Mouse (Mus musculus) heart, postnatal 14 days (tissue): ENCODE data around the gene Kmo. TPM values are rescaled to one million over a fixed set of nuclear protein-coding genes. Genes with fewer than 3 reads are reported as not detected.

Source experiments
- DNase-seq, 2 experiments: peaks; one replicate each; pipeline ENCODE4 v3.0.0; 2021 to 2022
- intact Hi-C: fragments of 180-260 bp; cut with DNase I; formaldehyde crosslinking; loops from one replicate; pipeline ENCODE4 v1.15.1; 2025
- total RNA-seq, 2 experiments: library from RNA; stranded (reverse); gene quantifications; 2 replicates each; pipeline ENCODE4 v1.2.3; 2021

Gene Kmo
- total RNA-seq, 2 experiments from 2014 or later, result 0.26 to 0.34 TPM

GRCm38 (mm10) chr1:175630345-175630744, 10.2 kb downstream of the Kmo start:
- intact Hi-C loops, result no loop called here
- no peak for DNase-seq

- DNase-seq, result no peak
- intact Hi-C loops, result no loop called here
Measured at GRCm38 (mm10) chr1:175631080-175631479, 10.9 kb downstream of the Kmo start.

GRCm38 (mm10) chr1:175631721-175632221, 11.6 kb downstream of the Kmo start:
- intact Hi-C loops, result no loop called here
- DNase-seq, result no peak

- intact Hi-C loops, result no loop called here
- no peak for DNase-seq
Measured at GRCm38 (mm10) chr1:175632470-175632869, 12.3 kb downstream of the Kmo start.

- intact Hi-C loops, result no loop called here
- DNase-seq, result no peak
Measured at GRCm38 (mm10) chr1:175637677-175638076, 17.5 kb downstream of the Kmo start.

- DNase-seq, result no peak
- intact Hi-C loops, result no loop called here
Measured at GRCm38 (mm10) chr1:175639072-175639471, 18.9 kb downstream of the Kmo start.

- intact Hi-C loops, result no loop called here
Measured at GRCm38 (mm10) chr1:175640435-175641150, 20.4 kb downstream of the Kmo start.

GRCm38 (mm10) chr1:175643496-175644265, 23.5 kb downstream of the Kmo start:
- intact Hi-C loops, result no loop called here
- DNase-seq, result no peak

More at GRCm38 (mm10) chr1:175640435-175641150, 20.4 kb downstream of the Kmo start:
- no peak for DNase-seq

- intact Hi-C loops, result no loop called here
- DNase-seq, result no peak
Measured at GRCm38 (mm10) chr1:175646952-175647351, 26.8 kb downstream of the Kmo start.

GRCm38 (mm10) chr1:175648615-175649014, 28.4 kb downstream of the Kmo start:
- intact Hi-C loops, result no loop called here

GRCm38 (mm10) chr1:175659900-175660299, 39.7 kb downstream of the Kmo start:
- intact Hi-C loops, result no loop called here
- no peak for DNase-seq

More at GRCm38 (mm10) chr1:175648615-175649014, 28.4 kb downstream of the Kmo start:
- DNase-seq, result no peak

GRCm38 (mm10) chr1:175668666-175669405, 48.7 kb downstream of the Kmo start:
- intact Hi-C loops, result loop anchor here (5.0 kb wide), 3 partner anchors 42 to 632 kb away; partner anchors contain the start of gene Fh1
- peak in 1 of 2 experiments; percentile 16 for DNase-seq

- DNase-seq, result no peak
- intact Hi-C loops, result loop anchor here (5.0 kb wide), 3 partner anchors 42 to 632 kb away; partner anchors contain the start of gene Fh1
Measured at GRCm38 (mm10) chr1:175669456-175669855, 49.3 kb downstream of the Kmo start.

GRCm38 (mm10) chr1:175670042-175670441, 49.9 kb downstream of the Kmo start:
- intact Hi-C loops, result loop anchor here (5.0 kb wide), 2 partner anchors 197 to 252 kb away; partner anchors contain the start of gene Gm38100
- DNase-seq, result no peak

- DNase-seq, result no peak
- intact Hi-C loops, result loop anchor here (5.0 kb wide), 2 partner anchors 196 to 251 kb away; partner anchors contain the start of gene Gm38100
Measured at GRCm38 (mm10) chr1:175671626-175672025, 51.4 kb downstream of the Kmo start.

- intact Hi-C loops, result loop anchor here (5.0 kb wide), 2 partner anchors 194 to 249 kb away; partner anchors contain the start of gene Gm38100
- DNase-seq, result no peak
Measured at GRCm38 (mm10) chr1:175673563-175674325, 53.6 kb downstream of the Kmo start.

- DNase-seq, result peak in 1 of 2 experiments; percentile 14
- intact Hi-C loops, result no loop called here
Measured at GRCm38 (mm10) chr1:175675116-175675515, 54.9 kb downstream of the Kmo start.

- intact Hi-C loops, result no loop called here
- DNase-seq, result no peak
Measured at GRCm38 (mm10) chr1:175677459-175677858, 57.3 kb downstream of the Kmo start.

GRCm38 (mm10) chr1:175680995-175681394, 60.8 kb downstream of the Kmo start:
- intact Hi-C loops, result no loop called here
- no peak for DNase-seq
